Mouse (Mus musculus): ENCODE measurements at regions not wholly inside any gene's neighbourhood (a gene's known extent, or its start where the extent isn't known, plus 50 kb on each side); places are given as distances from the start of the nearest gene placed in this dataset.

GRCm38 (mm10) chr3:39062415-39062814, 175.7 kb downstream of the Fat4 start:
- Histone ChIP-seq H3K27me3 (ENCODE audit: insufficient read depth, low read length) (no peaks in the 10 kb centered on the region), H3K9me3 (ENCODE audit: low read length) (no peaks in the 10 kb centered on the region), H3K27ac (no peak overlapping the region), H3K4me3 (ENCODE audit: low read length) (no peak overlapping the region), H3K4me2 (ENCODE audit: low read depth, low read length) (no peak overlapping the region), H3K9ac (replicated peaks; ENCODE audit: low read length) (no peak overlapping the region), H3K4me1 (ENCODE audit: insufficient read depth, low read length) (no peaks in the 10 kb centered on the region), H3K36me3 (ENCODE audit: insufficient read depth, low read length) (no peaks in the 10 kb centered on the region)
- 62% methylated on average over 3 of the region's 3 CpGs for WGBS
- ATAC-seq (0 out of 2 replicates have a peak, but pooled peaks have one; percentile 29), DNase-seq (ENCODE audit: low spot score) (peak; percentile 36)
- no peak for TF ChIP-seq CTCF (IDR thresholded peaks at IDR 0.05; ENCODE audit: low read depth)

GRCm38 (mm10) chr3:39065457-39065856, 178.7 kb downstream of the Fat4 start:
- H3K9me3 ChIP-seq (ENCODE audit: low read length), result no peaks in the 10 kb centered on the region
- no peak overlapping the region for H3K4me3 ChIP-seq (ENCODE audit: low read length)
- TF ChIP-seq CTCF (IDR thresholded peaks at IDR 0.05; ENCODE audit: low read depth), result no peak
- no peak for DNase-seq (ENCODE audit: low spot score)
- no peak overlapping the region for H3K27ac ChIP-seq
- H3K27me3 ChIP-seq (ENCODE audit: insufficient read depth, low read length), result no peaks in the 10 kb centered on the region
- H3K4me1 ChIP-seq (ENCODE audit: insufficient read depth, low read length), result no peaks in the 10 kb centered on the region
- no peak for ATAC-seq
- 78% methylated on average over 6 of the region's 6 CpGs for WGBS
- no peak overlapping the region for H3K9ac ChIP-seq (replicated peaks; ENCODE audit: low read length)
- H3K4me2 ChIP-seq (ENCODE audit: low read depth, low read length), result no peak overlapping the region
- no peaks in the 10 kb centered on the region for H3K36me3 ChIP-seq (ENCODE audit: insufficient read depth, low read length)

GRCm38 (mm10) chr3:39069011-39069410, 182.3 kb downstream of the Fat4 start:
- Histone ChIP-seq H3K27me3 (ENCODE audit: insufficient read depth, low read length) (no peaks in the 10 kb centered on the region), H3K9me3 (ENCODE audit: low read length) (no peaks in the 10 kb centered on the region), H3K4me3 (ENCODE audit: low read length) (no peak overlapping the region), H3K4me2 (ENCODE audit: low read depth, low read length) (no peak overlapping the region), H3K36me3 (ENCODE audit: insufficient read depth, low read length) (no peaks in the 10 kb centered on the region), H3K9ac (replicated peaks; ENCODE audit: low read length) (no peak overlapping the region), H3K27ac (no peak overlapping the region), H3K4me1 (ENCODE audit: insufficient read depth, low read length) (no peaks in the 10 kb centered on the region)
- no peak for ATAC-seq
- no peak for DNase-seq (ENCODE audit: low spot score)
- no peak for TF ChIP-seq CTCF (IDR thresholded peaks at IDR 0.05; ENCODE audit: low read depth)

GRCm38 (mm10) chr3:39082678-39083270, 196.0 kb downstream of the Fat4 start:
- DNase-seq (ENCODE audit: low spot score) (no peak), ATAC-seq (no peak)
- TF ChIP-seq CTCF (IDR thresholded peaks at IDR 0.05; ENCODE audit: low read depth), result no peak
- no peak overlapping the region for H3K27ac ChIP-seq
- no peak overlapping the region for H3K9ac ChIP-seq (replicated peaks; ENCODE audit: low read length)
- no peaks in the 10 kb centered on the region for H3K4me1 ChIP-seq (ENCODE audit: insufficient read depth, low read length)
- WGBS, result 43% methylated on average over 4 of the region's 4 CpGs
- no peaks in the 10 kb centered on the region for H3K9me3 ChIP-seq (ENCODE audit: low read length)
- H3K36me3 ChIP-seq (ENCODE audit: insufficient read depth, low read length), result no peaks in the 10 kb centered on the region
- H3K27me3 ChIP-seq (ENCODE audit: insufficient read depth, low read length), result no peaks in the 10 kb centered on the region
- no peak overlapping the region for H3K4me2 ChIP-seq (ENCODE audit: low read depth, low read length)
- no peak overlapping the region for H3K4me3 ChIP-seq (ENCODE audit: low read length)

GRCm38 (mm10) chr3:39088948-39089347, 202.2 kb downstream of the Fat4 start:
- H3K4me1 ChIP-seq (ENCODE audit: insufficient read depth, low read length), result no peaks in the 10 kb centered on the region
- H3K4me2 ChIP-seq (ENCODE audit: low read depth, low read length), result no peak overlapping the region
- WGBS, result 88% methylated on average over 4 of the region's 4 CpGs
- no peak overlapping the region for H3K27ac ChIP-seq
- no peak for DNase-seq (ENCODE audit: low spot score)
- H3K4me3 ChIP-seq (ENCODE audit: low read length), result no peak overlapping the region
- no peaks in the 10 kb centered on the region for H3K27me3 ChIP-seq (ENCODE audit: insufficient read depth, low read length)
- H3K9me3 ChIP-seq (ENCODE audit: low read length), result no peaks in the 10 kb centered on the region
- H3K9ac ChIP-seq (replicated peaks; ENCODE audit: low read length), result no peak overlapping the region
- H3K36me3 ChIP-seq (ENCODE audit: insufficient read depth, low read length), result no peaks in the 10 kb centered on the region
- no peak for TF ChIP-seq CTCF (IDR thresholded peaks at IDR 0.05; ENCODE audit: low read depth)
- ATAC-seq, result no peak

GRCm38 (mm10) chr3:39102324-39102723, 215.6 kb downstream of the Fat4 start:
- H3K27ac ChIP-seq, result no peak overlapping the region
- WGBS, result 80% methylated on average over 3 of the region's 3 CpGs
- ATAC-seq, result no peak

GRCm38 (mm10) chr3:39109756-39110392, 223.1 kb downstream of the Fat4 start:
- H3K4me2 ChIP-seq (ENCODE audit: low read depth, low read length), result no peak overlapping the region
- no peak for TF ChIP-seq CTCF (IDR thresholded peaks at IDR 0.05; ENCODE audit: low read depth)
- no peaks in the 10 kb centered on the region for H3K27me3 ChIP-seq (ENCODE audit: insufficient read depth, low read length)
- no peaks in the 10 kb centered on the region for H3K9me3 ChIP-seq (ENCODE audit: low read length)
- no peaks in the 10 kb centered on the region for H3K36me3 ChIP-seq (ENCODE audit: insufficient read depth, low read length)
- 68% methylated on average over 5 of the region's 5 CpGs for WGBS
- DNase-seq (ENCODE audit: low spot score) (peak; percentile 20), ATAC-seq (no peak)
- no peak overlapping the region for H3K9ac ChIP-seq (replicated peaks; ENCODE audit: low read length)
- H3K4me1 ChIP-seq (ENCODE audit: insufficient read depth, low read length), result no peaks in the 10 kb centered on the region
- no peak overlapping the region for H3K4me3 ChIP-seq (ENCODE audit: low read length)
- H3K27ac ChIP-seq, result no peak overlapping the region

More at GRCm38 (mm10) chr3:39102324-39102723, 215.6 kb downstream of the Fat4 start:
- Histone ChIP-seq H3K9ac (replicated peaks; ENCODE audit: low read length) (no peak overlapping the region), H3K4me3 (ENCODE audit: low read length) (no peak overlapping the region), H3K36me3 (ENCODE audit: insufficient read depth, low read length) (no peaks in the 10 kb centered on the region), H3K4me2 (ENCODE audit: low read depth, low read length) (no peak overlapping the region), H3K4me1 (ENCODE audit: insufficient read depth, low read length) (no peaks in the 10 kb centered on the region), H3K9me3 (ENCODE audit: low read length) (no peaks in the 10 kb centered on the region), H3K27me3 (ENCODE audit: insufficient read depth, low read length) (no peaks in the 10 kb centered on the region)
- peak; percentile 15 for DNase-seq (ENCODE audit: low spot score)
- no peak for TF ChIP-seq CTCF (IDR thresholded peaks at IDR 0.05; ENCODE audit: low read depth)
